ENCODE assay signal across 23 mouse cellular contexts in the genomic region with DNA sequence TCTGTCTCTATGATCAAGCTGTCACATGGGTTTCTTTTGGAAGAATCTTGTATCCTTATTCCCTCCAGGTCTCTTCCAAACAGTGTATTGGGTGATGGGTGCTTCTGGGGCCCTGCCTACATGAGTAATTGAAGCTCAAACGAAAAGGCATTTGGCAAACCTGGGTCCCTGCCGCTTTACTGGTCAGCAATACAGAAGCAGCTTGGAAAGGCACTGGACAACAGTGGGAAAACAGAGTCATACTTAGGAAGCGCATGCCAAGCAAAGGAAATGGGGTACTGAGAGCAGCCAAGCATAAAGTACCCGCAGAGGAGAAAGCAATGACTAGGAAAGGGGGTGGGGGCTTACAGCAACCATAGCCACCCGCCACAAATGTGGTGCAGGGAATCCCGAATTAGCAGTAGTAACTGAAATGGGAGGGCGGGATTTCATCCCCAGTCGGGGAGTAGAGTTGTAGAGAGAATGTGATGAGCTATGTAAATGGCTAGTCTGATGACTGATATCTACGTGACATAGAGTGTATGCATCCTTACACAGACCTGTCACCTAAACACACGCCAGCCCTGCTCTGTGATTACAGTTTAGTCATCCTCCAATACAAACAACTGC. TPM values are rescaled to one million over a fixed set of nuclear protein-coding genes. Genes with fewer than 3 reads are reported as not detected.
DNase-seq lines count a peak whose midpoint lies in the region; ATAC-seq and TF ChIP-seq lines count a peak whose summit lies in the region.
"Had no signal": no experiment of that assay in that cellular context is flagged by ENCODE, and none has a peak within 500 bp of the region (broad histone marks: within the 10 kb centered on the region; RNA-seq: fewer than 3 reads in every experiment).

No protein-coding gene starts in this region.

- intact Hi-C loops in left cerebral cortex, adult 2 months (cut with DNase I) = loop anchor here (5.0 kb wide), 1 partner anchor 313 kb away; a partner anchor contains a TSS

- 79% methylated on average over 10 of the region's 10 CpGs for WGBS in neural tube, embryonic 13.5 days

- H3K4me1 ChIP-seq in neural tube, embryonic 13.5 days (replicated peaks) = peaks cover 50% of the 10 kb centered on the region

- peak overlapping the region; percentile 75 for H3K4me2 ChIP-seq in neural tube, embryonic 13.5 days

- H3K27me3 ChIP-seq in neural tube, embryonic 13.5 days = no peaks in the 10 kb centered on the region
- H3K27me3 ChIP-seq: hindbrain, embryonic 15.5 days had no signal

- H3K9ac ChIP-seq in neural tube, embryonic 13.5 days = peak overlapping the region; percentile 87
- H3K9ac ChIP-seq: hindbrain, embryonic 15.5 days had no signal

- no peak for DNase-seq in cerebellum, postnatal 4 days (ENCODE audit: low spot score in 2 of 2)
- no peak for DNase-seq in left cerebral cortex, adult 2 months (ENCODE audit: extremely low spot score in 1 of 2, low spot score in 2 of 2)
- DNase-seq in left cerebral cortex, adult 18-20 months (ENCODE audit: low spot score in 2 of 2) = no peak
- DNase-seq in cerebellum, adult 9-10 months = peak; percentile 75
- no peak for DNase-seq in frontal cortex, adult 2 months (ENCODE audit: extremely low spot score in 1 of 2, low spot score in 1 of 2)
- DNase-seq in adrenal gland, adult 2 months = no peak
- DNase-seq: heart, adult 18-20 months; kidney, adult 2 months; kidney, postnatal 36 days; liver; lung, adult 18-20 months; thymus, postnatal 14 days had no signal

- peak overlapping the region; percentile 45; the same call in 1 of the 2 replicates for H3K27ac ChIP-seq in left cerebral cortex, adult 2 months
- no peak overlapping the region for H3K27ac ChIP-seq in neural tube, embryonic 13.5 days (replicated peaks)
- H3K27ac ChIP-seq: embryonic facial prominence, embryonic 10.5 days; hindbrain, embryonic 15.5 days; stomach, postnatal 0 days had no signal

- ATAC-seq in cerebellum, adult (ENCODE audit: insufficient number of reproducible peaks, low FRiP score, low TSS enrichment) = peak; percentile 16; the same call in 1 of the 2 replicates
- ATAC-seq in neural tube, embryonic 13.5 days (ENCODE audit: low read depth) = no peak
- ATAC-seq: CD4-positive, CD25-positive, alpha-beta regulatory T cell, adult 4 months; forebrain, embryonic 16.5 days had no signal

- peaks cover 61% of the 10 kb centered on the region for H3K36me3 ChIP-seq in neural tube, embryonic 13.5 days
- H3K36me3 ChIP-seq: G1E had no signal

- no peak for TF ChIP-seq CTCF in left cerebral cortex, adult 2 months (IDR thresholded peaks at IDR 0.05)

- H3K9me3 ChIP-seq in neural tube, embryonic 13.5 days = no peaks in the 10 kb centered on the region
- H3K9me3 ChIP-seq: embryonic facial prominence, embryonic 10.5 days; G1E; hindbrain, embryonic 15.5 days had no signal

- no peak overlapping the region for H3K4me3 ChIP-seq in left cerebral cortex, adult 2 months
- H3K4me3 ChIP-seq in neural tube, embryonic 13.5 days = 0 out of 2 replicates have a peak overlapping the region, but pooled peaks have one; percentile 62
- H3K4me3 ChIP-seq: embryonic facial prominence, embryonic 10.5 days; hindbrain, embryonic 15.5 days had no signal

RNA-seq across cellular contexts. Expression of a gene that starts 4.3 kb away (rescaled TPM):
- 100 to 1,000 TPM; 320 to 326 TPM for total RNA-seq in left cerebral cortex, adult 2 months (2021)
- 100 to 1,000 TPM; 320 to 341 TPM for total RNA-seq in left cerebral cortex, adult 18-20 months (2021)
- 732 and 735 TPM in 2 replicates for polyA plus RNA-seq in neural tube, embryonic 13.5 days (2015; fragmentation: Nextera tagmentation; extraction: Ambion mirVana)
- 452 and 462 TPM in 2 replicates for polyA plus RNA-seq in frontal cortex, adult 2 months (2012; rRNA removed)
- 1 to 10 TPM; 4.3 TPM for total RNA-seq in adrenal gland, adult 2 months (2021)
- polyA plus RNA-seq in adrenal gland, adult 2 months (2012; rRNA removed) = 0.88 and 1.8 TPM in 2 replicates
- total RNA-seq: G1E; megakaryocyte-erythroid progenitor cell, adult 5-6 weeks had no signal
- polyA plus RNA-seq: CD4-positive, CD25-positive, alpha-beta regulatory T cell, adult 4 months; G1E had no signal

RNA-seq across cellular contexts. Expression of a gene that starts 22.6 kb away (rescaled TPM):
- total RNA-seq in left cerebral cortex, adult 2 months (2021) = 10 to 100 TPM; 21.6 to 23.7 TPM
- total RNA-seq in left cerebral cortex, adult 18-20 months (2021) = 10 to 100 TPM; 23.3 to 27.8 TPM
- 41.2 and 44.8 TPM in 2 replicates for polyA plus RNA-seq in neural tube, embryonic 13.5 days (2015; fragmentation: Nextera tagmentation; extraction: Ambion mirVana)
- polyA plus RNA-seq in frontal cortex, adult 2 months (2012; rRNA removed) = 27.0 and 29.9 TPM in 2 replicates
- 10 to 100 TPM; 16.0 to 26.7 TPM for total RNA-seq in adrenal gland, adult 2 months (2021)
- polyA plus RNA-seq in adrenal gland, adult 2 months (2012; rRNA removed) = 4.2 and 5.9 TPM in 2 replicates

RNA-seq across cellular contexts. Expression of a gene that starts 26.7 kb away (rescaled TPM):
- total RNA-seq in left cerebral cortex, adult 2 months (2021) = 1 to 10 TPM; 1.4 to 3.6 TPM
- total RNA-seq in left cerebral cortex, adult 18-20 months (2021) = 1 to 10 TPM; 1.5 to 2.7 TPM
- 0.24 and 0.41 TPM in 2 replicates for polyA plus RNA-seq in neural tube, embryonic 13.5 days (2015; fragmentation: Nextera tagmentation; extraction: Ambion mirVana)
- polyA plus RNA-seq in frontal cortex, adult 2 months (2012; rRNA removed) = 2.7 and 2.8 TPM in 2 replicates
- under 1 TPM; 0.10 to 0.58 TPM for total RNA-seq in adrenal gland, adult 2 months (2021)
- 0.15 and 0.28 TPM in 2 replicates for polyA plus RNA-seq in adrenal gland, adult 2 months (2012; rRNA removed)
- total RNA-seq: gastrocnemius, adult 8-10 months; heart, adult 18-20 months; megakaryocyte-erythroid progenitor cell, adult 5-6 weeks had no signal
- polyA plus RNA-seq: CD4-positive, CD25-positive, alpha-beta regulatory T cell, adult 4 months; G1E; heart, embryonic 16.5 days; kidney, adult 2 months had no signal

Comparison
In these comparisons a context has a peak if more than half of its experiments do, and no peak if none do; other contexts are left out.
1. RNA of a gene that starts 4.3 kb away (total RNA-seq): 320 to 341 TPM in left cerebral cortex, adult 18-20 months and 320 to 326 TPM in left cerebral cortex, adult 2 months; 4.3 TPM in adrenal gland, adult 2 months; every median in the first group is over 10 times any median in the second.